Mouse (Mus musculus) hindbrain, embryonic 14.5 days (tissue): ENCODE measurements around the gene Pax1. TPM values are rescaled to one million over a fixed set of nuclear protein-coding genes. Genes with fewer than 3 reads are reported as not detected.

Experiments
- ATAC-seq: fragments of 200-750 bp; cut with Nextera tagmentation; 2 replicates; pipeline ENCODE4 v1.8.0; 2017; ENCODE audit warnings: moderate number of reproducible peaks, mild to moderate bottlenecking, moderate TSS enrichment, moderate library complexity; ENCODE audit not compliant: low FRiP score
- DNase-seq: peaks from one replicate; pipeline ENCODE4 v3.0.0-alpha.2; 2015; ENCODE audit warnings: low spot score
- H3K27ac ChIP-seq: fragments of 300-500 bp; sonication (generic); 2 replicates; pipeline ENCODE4 v1.5.1; 2014; ENCODE audit warnings: mild to moderate bottlenecking, moderate library complexity
- H3K27me3 ChIP-seq: fragments of 300-500 bp; sonication (generic); 2 replicates; pipeline ENCODE4 v1.6.1; 2014; ENCODE audit warnings: mild to moderate bottlenecking, low read length, mixed read lengths; ENCODE audit not compliant: control insufficient read depth, insufficient read depth
- H3K36me3 ChIP-seq: fragments of 300-500 bp; sonication (generic); replicated peaks from 2 replicates; pipeline ENCODE4 v1.6.1; 2014; ENCODE audit not compliant: control insufficient read depth, insufficient read depth
- H3K4me1 ChIP-seq: fragments of 300-500 bp; sonication (generic); replicated peaks from 2 replicates; pipeline ENCODE4 v1.6.1; 2014; ENCODE audit warnings: antibody characterized with exemption, low read length, mixed read lengths; ENCODE audit not compliant: control insufficient read depth, insufficient read depth
- H3K4me2 ChIP-seq: fragments of 300-500 bp; sonication (generic); replicated peaks from 2 replicates; pipeline ENCODE4 v1.6.1; 2014; ENCODE audit warnings: mild to moderate bottlenecking, moderate library complexity
- H3K4me3 ChIP-seq: fragments of 300-500 bp; sonication (generic); replicated peaks from 2 replicates; pipeline ENCODE4 v1.5.1; 2014; ENCODE audit warnings: mild to moderate bottlenecking, low read length
- H3K9ac ChIP-seq: fragments of 300-500 bp; sonication (generic); 2 replicates; pipeline ENCODE4 v1.6.1; 2014
- H3K9me3 ChIP-seq: fragments of 300-500 bp; sonication (generic); 2 replicates; pipeline ENCODE4 v1.6.1; 2016; ENCODE audit warnings: low read length; ENCODE audit not compliant: control insufficient read depth
- WGBS: fragments of 180-500 bp; shearing (Covaris S2); extraction: QIAGEN DNeasy Blood & Tissue Kit; methylation state at CpG from one replicate; pipeline ENCODE4 v1.1.7; 2014; 5-methylcytosine and 5-hydroxymethylcytosine counted together
- polyA plus RNA-seq: library from polyadenylated mRNA; unstranded; fragments of >200 nt; fragmentation: Nextera tagmentation; extraction: Ambion mirVana; gene quantifications from 2 replicates; pipeline ENCODE4 v1.2.1, GENCODE M21; 2014

Gene Pax1
- polyA plus RNA-seq, 1 experiment from 2014 or later: not detected

GRCm38 (mm10) chr2:147370091-147370490 is 8.4 kb downstream of the Pax1 start:
- H3K4me3 ChIP-seq: no peak overlapping the region
- DNase-seq: no peak
- 11% methylated on average over 5 of the region's 5 CpGs for WGBS

GRCm38 (mm10) chr2:147371289-147371688 is 9.6 kb downstream of the Pax1 start:
- Histone ChIP-seq H3K36me3 (no peaks in the 10 kb centered on the region), H3K4me2 (no peak overlapping the region), H3K27ac (no peak overlapping the region), H3K4me3 (no peak overlapping the region), H3K9ac (no peak overlapping the region), H3K9me3 (no peaks in the 10 kb centered on the region), H3K27me3 (peaks cover 93% of the 10 kb centered on the region), H3K4me1 (no peaks in the 10 kb centered on the region)
- ATAC-seq: no peak
- no peak for DNase-seq

More at GRCm38 (mm10) chr2:147370091-147370490, 8.4 kb downstream of the Pax1 start:
- Histone ChIP-seq H3K27me3 (peaks cover 93% of the 10 kb centered on the region), H3K36me3 (no peaks in the 10 kb centered on the region), H3K27ac (no peak overlapping the region), H3K9ac (no peak overlapping the region), H3K4me2 (no peak overlapping the region), H3K9me3 (no peaks in the 10 kb centered on the region), H3K4me1 (no peaks in the 10 kb centered on the region)
- ATAC-seq: no peak

- ATAC-seq: no peak
- Histone ChIP-seq H3K4me2 (no peak overlapping the region), H3K4me3 (no peak overlapping the region), H3K9ac (no peak overlapping the region), H3K27me3 (peaks cover 93% of the 10 kb centered on the region), H3K4me1 (no peaks in the 10 kb centered on the region), H3K27ac (no peak overlapping the region), H3K36me3 (no peaks in the 10 kb centered on the region), H3K9me3 (no peaks in the 10 kb centered on the region)
- DNase-seq: no peak
- WGBS: 4% methylated on average over 4 of the region's 4 CpGs
Measured at GRCm38 (mm10) chr2:147371840-147372239, 10.1 kb downstream of the Pax1 start.

GRCm38 (mm10) chr2:147372947-147373666 is 11.4 kb downstream of the Pax1 start:
- no peaks in the 10 kb centered on the region for H3K9me3 ChIP-seq
- no peak for DNase-seq
- WGBS: 2% methylated on average over 28 of the region's 28 CpGs
- no peak overlapping the region for H3K27ac ChIP-seq
- H3K36me3 ChIP-seq: no peaks in the 10 kb centered on the region
- H3K9ac ChIP-seq: no peak overlapping the region
- no peak overlapping the region for H3K4me2 ChIP-seq
- no peaks in the 10 kb centered on the region for H3K4me1 ChIP-seq
- H3K27me3 ChIP-seq: peaks cover 93% of the 10 kb centered on the region
- peak; percentile 31; the same call in 1 of the 2 replicates for ATAC-seq
- H3K4me3 ChIP-seq: no peak overlapping the region

- peaks cover 93% of the 10 kb centered on the region for H3K27me3 ChIP-seq
- H3K4me1 ChIP-seq: no peaks in the 10 kb centered on the region
- no peaks in the 10 kb centered on the region for H3K9me3 ChIP-seq
- ATAC-seq (peak; percentile 21; the same call in 1 of the 2 replicates), DNase-seq (no peak)
- no peaks in the 10 kb centered on the region for H3K36me3 ChIP-seq
- H3K27ac ChIP-seq: no peak overlapping the region
- under 1% methylated on average over 19 of the region's 19 CpGs for WGBS
- H3K4me3 ChIP-seq: no peak overlapping the region
- no peak overlapping the region for H3K9ac ChIP-seq
- no peak overlapping the region for H3K4me2 ChIP-seq
Measured at GRCm38 (mm10) chr2:147373667-147374007, 11.9 kb downstream of the Pax1 start.

- no peak for ATAC-seq
Measured at GRCm38 (mm10) chr2:147374245-147374644, 12.5 kb downstream of the Pax1 start.

GRCm38 (mm10) chr2:147375019-147375715 is 13.4 kb downstream of the Pax1 start:
- no peaks in the 10 kb centered on the region for H3K36me3 ChIP-seq
- H3K9me3 ChIP-seq: no peaks in the 10 kb centered on the region
- no peak overlapping the region for H3K4me3 ChIP-seq
- ATAC-seq (no peak), DNase-seq (no peak)
- H3K27me3 ChIP-seq: peaks cover 85% of the 10 kb centered on the region
- 7% methylated on average over 8 of the region's 8 CpGs for WGBS
- H3K9ac ChIP-seq: no peak overlapping the region
- no peak overlapping the region for H3K4me2 ChIP-seq
- no peaks in the 10 kb centered on the region for H3K4me1 ChIP-seq
- no peak overlapping the region for H3K27ac ChIP-seq

More at GRCm38 (mm10) chr2:147374245-147374644, 12.5 kb downstream of the Pax1 start:
- no peak overlapping the region for H3K4me2 ChIP-seq
- H3K36me3 ChIP-seq: no peaks in the 10 kb centered on the region
- H3K27ac ChIP-seq: no peak overlapping the region
- 0% methylated on average over 4 of the region's 4 CpGs for WGBS
- H3K4me3 ChIP-seq: no peak overlapping the region
- H3K27me3 ChIP-seq: peaks cover 95% of the 10 kb centered on the region
- H3K9me3 ChIP-seq: no peaks in the 10 kb centered on the region
- H3K9ac ChIP-seq: no peak overlapping the region
- DNase-seq: no peak
- H3K4me1 ChIP-seq: no peaks in the 10 kb centered on the region

- ATAC-seq: no peak
- peak; percentile 84 for DNase-seq
- WGBS: 7% methylated on average over 4 of the region's 4 CpGs
- no peak overlapping the region for H3K27ac ChIP-seq
- H3K9me3 ChIP-seq: no peaks in the 10 kb centered on the region
- peaks cover 52% of the 10 kb centered on the region for H3K27me3 ChIP-seq
- no peak overlapping the region for H3K9ac ChIP-seq
- H3K4me1 ChIP-seq: no peaks in the 10 kb centered on the region
- H3K36me3 ChIP-seq: no peaks in the 10 kb centered on the region
- H3K4me3 ChIP-seq: no peak overlapping the region
- H3K4me2 ChIP-seq: no peak overlapping the region
Measured at GRCm38 (mm10) chr2:147378934-147379333, 17.2 kb downstream of the Pax1 start.

- H3K36me3 ChIP-seq: no peaks in the 10 kb centered on the region
- peaks cover 8% of the 10 kb centered on the region for H3K27me3 ChIP-seq
- no peak for ATAC-seq
- no peak for DNase-seq
- H3K9ac ChIP-seq: no peak overlapping the region
- WGBS: 93% methylated on average over 2 of the region's 2 CpGs
- H3K9me3 ChIP-seq: no peaks in the 10 kb centered on the region
- no peak overlapping the region for H3K27ac ChIP-seq
- H3K4me2 ChIP-seq: no peak overlapping the region
- no peak overlapping the region for H3K4me3 ChIP-seq
- no peaks in the 10 kb centered on the region for H3K4me1 ChIP-seq
Measured at GRCm38 (mm10) chr2:147383373-147383772, 21.6 kb downstream of the Pax1 start.
